Mouse (Mus musculus) liver, adult (tissue): ENCODE results near the gene Obscn.

Experiments
- GATA4 ChIP-seq: IDR thresholded peaks from 2 replicates; pipeline ENCODE4 v1.6.1; 2014; ENCODE audit warnings: mild to moderate bottlenecking, low read length; ENCODE audit not compliant: insufficient replicate concordance

Obscn gene

GRCm38 (mm10) chr11:58949480-58950431, 186.4 kb downstream of the Obscn start:
- TF ChIP-seq GATA4: no peak

GRCm38 (mm10) chr11:58948542-58949479, 187.4 kb downstream of the Obscn start, which contains the start of gene Hist3h2ba:
Hist3h2ba (plus strand) TSS chr11:58948920.
- no peak for TF ChIP-seq GATA4

GRCm38 (mm10) chr11:58947798-58948528, 188.2 kb downstream of the Obscn start:
- no peak for TF ChIP-seq GATA4

GRCm38 (mm10) chr11:58947306-58947705, 188.9 kb downstream of the Obscn start:
- no peak for TF ChIP-seq GATA4
